Mouse (Mus musculus) stomach, postnatal 0 days (tissue): ENCODE measurements at regions not wholly inside any gene's neighbourhood (a gene's known extent, or its start where the extent isn't known, plus 50 kb on each side); places are given as distances from the start of the nearest gene placed in this dataset.
A peak's percentile ranks its signal among the peaks of the same experiment; 100 is the strongest.

Source experiments
- ATAC-seq: fragments of 200-750 bp; cut with Nextera tagmentation; 2 replicates; pipeline ENCODE4 v1.8.0; 2017; ENCODE audit not compliant: low FRiP score, low TSS enrichment
- DNase-seq: peaks from one replicate; pipeline ENCODE4 v3.0.0-alpha.2; 2016; ENCODE audit warnings: low spot score
- H3K27ac ChIP-seq: fragments of 300-500 bp; sonication (generic); replicated peaks from 2 replicates; pipeline ENCODE4 v1.5.1; 2014; ENCODE audit warnings: mild to moderate bottlenecking, control low read depth
- H3K27me3 ChIP-seq: fragments of 300-500 bp; sonication (generic); 2 replicates; pipeline ENCODE4 v1.6.1; 2014; ENCODE audit warnings: low read length; ENCODE audit not compliant: control insufficient read depth, insufficient read depth
- H3K36me3 ChIP-seq: fragments of 300-500 bp; sonication (generic); 2 replicates; pipeline ENCODE4 v1.6.1; 2014; ENCODE audit warnings: low read length, mixed read lengths; ENCODE audit not compliant: control insufficient read depth, insufficient read depth
- H3K4me1 ChIP-seq: fragments of 300-500 bp; sonication (generic); replicated peaks from 2 replicates; pipeline ENCODE4 v1.6.1; 2014; ENCODE audit warnings: antibody characterized with exemption; ENCODE audit not compliant: control insufficient read depth, insufficient read depth
- H3K4me2 ChIP-seq: fragments of 300-500 bp; sonication (generic); replicated peaks from 2 replicates; pipeline ENCODE4 v1.6.1; 2014; ENCODE audit warnings: low read depth, mild to moderate bottlenecking, control low read depth, moderate library complexity
- H3K4me3 ChIP-seq: fragments of 300-500 bp; sonication (generic); 2 replicates; pipeline ENCODE4 v1.5.1; 2014; ENCODE audit warnings: low read depth, low read length, control low read depth
- H3K9ac ChIP-seq: fragments of 300-500 bp; sonication (generic); 2 replicates; pipeline ENCODE4 v1.6.1; 2014; ENCODE audit warnings: mild to moderate bottlenecking, low read length, control low read depth, mixed read lengths
- H3K9me3 ChIP-seq: fragments of 300-500 bp; sonication (generic); 2 replicates; pipeline ENCODE4 v1.6.1; 2016; ENCODE audit warnings: low read length; ENCODE audit not compliant: control insufficient read depth
- CTCF ChIP-seq: IDR thresholded peaks from 2 replicates; pipeline ENCODE4 v1.5.1; 2016; ENCODE audit warnings: antibody characterized with exemption, low read depth, mild to moderate bottlenecking, moderate library complexity
- EP300 ChIP-seq: optimal IDR thresholded peaks from 2 replicates; pipeline ENCODE3; 2016; ENCODE audit warnings: antibody characterized with exemption
- WGBS: fragments of 180-500 bp; shearing (Covaris S2); extraction: QIAGEN DNeasy Blood & Tissue Kit; methylation state at CpG from one replicate; pipeline ENCODE4 v1.1.7; 2014; 5-methylcytosine and 5-hydroxymethylcytosine counted together

- H3K4me1 ChIP-seq: no peaks in the 10 kb centered on the region
- H3K27ac ChIP-seq: no peak overlapping the region
- H3K9ac ChIP-seq: no peak overlapping the region
- H3K36me3 ChIP-seq: no peaks in the 10 kb centered on the region
- no peak overlapping the region for H3K4me2 ChIP-seq
- no peak overlapping the region for H3K4me3 ChIP-seq
- 48% methylated on average over 3 of the region's 3 CpGs for WGBS
- no peaks in the 10 kb centered on the region for H3K27me3 ChIP-seq
- DNase-seq (no peak), ATAC-seq (no peak)
- TF ChIP-seq EP300 (no peak), CTCF (no peak)
- no peaks in the 10 kb centered on the region for H3K9me3 ChIP-seq
Observed at GRCm38 (mm10) chr12:46416765-46417404, 401.8 kb downstream of the Nova1 start.

GRCm38 (mm10) chr12:46416250-46416649 is 402.5 kb downstream of the Nova1 start:
- DNase-seq (no peak), ATAC-seq (no peak)
- Histone ChIP-seq H3K9ac (no peak overlapping the region), H3K4me3 (no peak overlapping the region), H3K4me1 (no peaks in the 10 kb centered on the region), H3K27me3 (no peaks in the 10 kb centered on the region), H3K4me2 (no peak overlapping the region), H3K9me3 (no peaks in the 10 kb centered on the region), H3K27ac (no peak overlapping the region), H3K36me3 (no peaks in the 10 kb centered on the region)
- TF ChIP-seq CTCF (no peak), EP300 (no peak)

GRCm38 (mm10) chr12:46405674-46406073 is 413.1 kb downstream of the Nova1 start:
- no peak overlapping the region for H3K9ac ChIP-seq
- H3K27ac ChIP-seq: no peak overlapping the region
- no peak for TF ChIP-seq CTCF
- H3K4me2 ChIP-seq: no peak overlapping the region
- no peaks in the 10 kb centered on the region for H3K27me3 ChIP-seq
- H3K36me3 ChIP-seq: no peaks in the 10 kb centered on the region
- DNase-seq (no peak), ATAC-seq (no peak)
- no peak overlapping the region for H3K4me3 ChIP-seq
- no peaks in the 10 kb centered on the region for H3K9me3 ChIP-seq
- H3K4me1 ChIP-seq: no peaks in the 10 kb centered on the region

- H3K9me3 ChIP-seq: no peaks in the 10 kb centered on the region
- no peak for ATAC-seq
- DNase-seq: peak; percentile 14
- peak overlapping the region; percentile 39 for H3K4me3 ChIP-seq
- H3K27ac ChIP-seq: no peak overlapping the region
- H3K4me2 ChIP-seq: peak overlapping the region; percentile 73
- no peaks in the 10 kb centered on the region for H3K27me3 ChIP-seq
- TF ChIP-seq EP300 (no peak), CTCF (no peak)
- H3K9ac ChIP-seq: no peak overlapping the region; the same call in 1 of the 2 replicates
- WGBS: 2% methylated on average over 14 of the region's 14 CpGs
- no peaks in the 10 kb centered on the region for H3K4me1 ChIP-seq
- no peaks in the 10 kb centered on the region for H3K36me3 ChIP-seq
Observed at GRCm38 (mm10) chr12:46399653-46399975, 419.1 kb downstream of the Nova1 start.

GRCm38 (mm10) chr12:46398875-46399652 is 419.7 kb downstream of the Nova1 start:
- Histone ChIP-seq H3K9ac (peak overlapping the region; percentile 19), H3K4me1 (no peaks in the 10 kb centered on the region), H3K27me3 (no peaks in the 10 kb centered on the region), H3K9me3 (no peaks in the 10 kb centered on the region), H3K27ac (no peak overlapping the region), H3K4me3 (peak overlapping the region; percentile 39), H3K4me2 (peak overlapping the region; percentile 73), H3K36me3 (no peaks in the 10 kb centered on the region)
- TF ChIP-seq EP300: no peak
- TF ChIP-seq CTCF: 0 out of 2 replicates have a peak, but pooled peaks have one; percentile 24
- 6% methylated on average over 23 of the region's 23 CpGs for WGBS
- peak; percentile 14 for DNase-seq
- ATAC-seq: no peak

- DNase-seq: no peak
- ATAC-seq: no peak
- no peaks in the 10 kb centered on the region for H3K36me3 ChIP-seq
- H3K4me1 ChIP-seq: no peaks in the 10 kb centered on the region
- no peaks in the 10 kb centered on the region for H3K9me3 ChIP-seq
- no peak overlapping the region for H3K4me3 ChIP-seq
- H3K4me2 ChIP-seq: no peak overlapping the region
- H3K9ac ChIP-seq: no peak overlapping the region
- TF ChIP-seq CTCF: no peak
- TF ChIP-seq EP300: no peak
- H3K27me3 ChIP-seq: no peaks in the 10 kb centered on the region
- WGBS: 80% methylated on average over 4 of the region's 4 CpGs
- H3K27ac ChIP-seq: no peak overlapping the region
Observed at GRCm38 (mm10) chr12:46395245-46395644, 423.5 kb downstream of the Nova1 start.
